In the genomic region with DNA sequence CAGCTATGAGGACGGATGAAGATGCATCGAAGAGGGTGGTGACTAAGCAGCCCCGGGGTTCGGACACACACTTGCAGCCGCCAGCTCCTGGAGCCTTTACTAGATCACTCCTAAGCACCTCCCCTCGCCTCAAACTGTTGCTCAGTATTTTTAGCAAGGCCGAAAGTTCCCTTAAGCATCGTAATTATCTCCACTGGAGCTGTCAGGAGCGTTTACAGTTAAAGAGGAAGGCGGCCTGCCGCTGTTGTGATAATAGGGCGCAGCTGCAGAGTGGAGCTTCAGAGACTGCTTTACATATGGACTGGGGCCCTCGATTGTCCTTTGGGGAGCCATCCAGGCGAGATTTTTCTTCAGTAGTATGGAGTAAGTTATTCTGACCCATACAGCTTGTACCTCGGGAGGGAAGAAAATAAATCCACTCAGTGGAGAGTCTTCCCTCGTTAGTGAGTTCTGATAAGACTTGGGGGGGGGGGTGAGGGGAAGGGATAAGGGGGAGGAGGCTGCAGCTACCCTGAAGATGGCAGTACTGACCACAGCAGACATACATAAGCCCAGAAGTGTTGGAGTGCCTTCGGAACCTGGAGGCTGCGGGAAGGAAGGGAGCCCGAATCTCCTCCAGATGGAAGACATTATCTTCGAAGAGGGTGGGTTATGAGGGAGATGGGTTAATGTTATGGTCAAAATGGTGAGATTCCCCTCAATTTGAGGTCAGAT, we compare ENCODE assay signal across 9 mouse cellular contexts.
DNase-seq lines count a peak whose midpoint lies in the region; ATAC-seq and TF ChIP-seq lines count a peak whose summit lies in the region.
"Had no signal": no experiment of that assay in that cellular context is flagged by ENCODE, and none has a peak within 500 bp of the region (broad histone marks: within the 10 kb centered on the region; RNA-seq: fewer than 3 reads in every experiment).

No protein-coding gene starts in this region.

- TF ChIP-seq POLR2A in olfactory bulb, adult 2 months (IDR thresholded peaks at IDR 0.05; ENCODE audit: insufficient read depth, low read depth, low read length), result no peak

- no peak overlapping the region for H3K9ac ChIP-seq in liver, embryonic 13.5 days
- H3K9ac ChIP-seq in embryonic facial prominence, embryonic 13.5 days, result peak overlapping the region; percentile 40; the same call in 1 of the 2 replicates
- H3K9ac ChIP-seq in hindbrain, embryonic 16.5 days (ENCODE audit: low read depth, low read length), result no peak overlapping the region

- no peak overlapping the region for H3K4me3 ChIP-seq in liver, embryonic 13.5 days (replicated peaks)
- peak overlapping the region; percentile 12; the same call in 1 of the 2 replicates for H3K4me3 ChIP-seq in embryonic facial prominence, embryonic 13.5 days
- H3K4me3 ChIP-seq in hindbrain, embryonic 16.5 days (ENCODE audit: low read length), result no peak overlapping the region
- no peak overlapping the region for H3K4me3 ChIP-seq in olfactory bulb, adult 2 months (ENCODE audit: insufficient read depth, low read depth, low read length)

- H3K27me3 ChIP-seq in liver, embryonic 13.5 days, result no peaks in the 10 kb centered on the region
- H3K27me3 ChIP-seq in embryonic facial prominence, embryonic 13.5 days, result no peaks in the 10 kb centered on the region
- no peaks in the 10 kb centered on the region for H3K27me3 ChIP-seq in hindbrain, embryonic 16.5 days (replicated peaks; ENCODE audit: control insufficient read depth, insufficient read depth, low read length)

- no peak overlapping the region for H3K27ac ChIP-seq in liver, embryonic 13.5 days
- H3K27ac ChIP-seq in embryonic facial prominence, embryonic 13.5 days, result no peak overlapping the region
- no peak overlapping the region for H3K27ac ChIP-seq in hindbrain, embryonic 16.5 days (ENCODE audit: low read depth, low read length)
- peak overlapping the region; percentile 67 for H3K27ac ChIP-seq in olfactory bulb, adult 2 months (ENCODE audit: insufficient read depth, low read depth, low read length)
- H3K27ac ChIP-seq: macrophage had no signal

- DNase-seq in liver, embryonic 13.5 days, result peak; percentile 8
- DNase-seq in liver, result no peak
- DNase-seq in spleen, adult 18-20 months, result no peak
- DNase-seq in gastrocnemius, postnatal 4 days (ENCODE audit: low spot score in 2 of 2), result no peak

- H3K36me3 ChIP-seq in liver, embryonic 13.5 days, result no peaks in the 10 kb centered on the region
- H3K36me3 ChIP-seq in embryonic facial prominence, embryonic 13.5 days, result no peaks in the 10 kb centered on the region
- H3K36me3 ChIP-seq in hindbrain, embryonic 16.5 days (ENCODE audit: control insufficient read depth, insufficient read depth, low read length), result no peaks in the 10 kb centered on the region

- H3K4me2 ChIP-seq in liver, embryonic 13.5 days, result no peak overlapping the region
- peak overlapping the region; percentile 39 for H3K4me2 ChIP-seq in embryonic facial prominence, embryonic 13.5 days
- peak overlapping the region; percentile 20 for H3K4me2 ChIP-seq in hindbrain, embryonic 16.5 days (ENCODE audit: low read length)

- peaks cover 22% of the 10 kb centered on the region; the same call in 1 of the 2 replicates for H3K9me3 ChIP-seq in liver, embryonic 13.5 days (replicated peaks)
- H3K9me3 ChIP-seq in embryonic facial prominence, embryonic 13.5 days, result no peaks in the 10 kb centered on the region
- H3K9me3 ChIP-seq in hindbrain, embryonic 16.5 days (ENCODE audit: control insufficient read depth, low read length), result no peaks in the 10 kb centered on the region

- ATAC-seq in liver, embryonic 13.5 days (ENCODE audit: low read depth), result 0 out of 2 replicates have a peak, but pooled peaks have one; percentile 20
- peak; percentile 10; the same call in 1 of the 2 replicates for ATAC-seq in embryonic facial prominence, embryonic 13.5 days (ENCODE audit: insufficient number of reproducible peaks, insufficient read depth, low FRiP score, low TSS enrichment, low read depth)
- peak; percentile 56; the same call in 1 of the 2 replicates for ATAC-seq in hindbrain, embryonic 16.5 days
- ATAC-seq: inflammation-experienced regulatory T-cells, adult 6 months had no signal

- no peak for TF ChIP-seq CTCF in olfactory bulb, adult 2 months (IDR thresholded peaks at IDR 0.05; ENCODE audit: insufficient read depth, low read depth, low read length)

- H3K4me1 ChIP-seq in liver, embryonic 13.5 days (replicated peaks), result no peaks in the 10 kb centered on the region
- peaks cover 14% of the 10 kb centered on the region for H3K4me1 ChIP-seq in embryonic facial prominence, embryonic 13.5 days
- peaks cover 3% of the 10 kb centered on the region for H3K4me1 ChIP-seq in hindbrain, embryonic 16.5 days (ENCODE audit: control insufficient read depth, insufficient read depth, low read depth, low read length)
- peaks cover 20% of the 10 kb centered on the region for H3K4me1 ChIP-seq in olfactory bulb, adult 2 months (ENCODE audit: control insufficient read depth, insufficient read depth, low read length)

- WGBS in liver, embryonic 13.5 days (ENCODE audit: insufficient replicate concordance), result 30% methylated on average over 20 of the region's 20 CpGs
- 9% methylated on average over 20 of the region's 20 CpGs for WGBS in embryonic facial prominence, embryonic 13.5 days
- WGBS in hindbrain, embryonic 16.5 days, result 27% methylated on average over 20 of the region's 20 CpGs
- WGBS in olfactory bulb, adult 2 months, result 13% methylated on average over 20 of the region's 20 CpGs
